Mouse (Mus musculus): ENCODE results near the gene Ube2d3. TPM values are rescaled to one million over a fixed set of nuclear protein-coding genes. Genes with fewer than 3 reads are reported as not detected.
A peak's percentile ranks its signal among the peaks of the same experiment; 100 is the strongest.
"Not testable (repeated sequence)": the region's sequence is repeated elsewhere in the genome, so short reads cannot be mapped to it uniquely, and the experiment has no call there.

The Ube2d3 gene
- total RNA-seq, 2 experiments from 2014 or later = 231 to 239 TPM

- peak; percentile 61 to 69 for DNase-seq (ENCODE audit: low spot score in 2 of 2)
- intact Hi-C loops (cut with DNase I) = loop anchor here (5.0 kb wide), 1 partner anchor 37 kb away; no protein-coding TSS in a partner anchor
These were observed 47.4 kb downstream of the Ube2d3 start, which contains the start of gene Manba for GRCm38 (mm10) chr3:135485128-135485899. Gene Manba, plus strand, starts transcription at chr3:135485611.

- no peak for DNase-seq (ENCODE audit: low spot score in 2 of 2)
- intact Hi-C loops (cut with DNase I) = loop anchor here (5.0 kb wide), 1 partner anchor 36 kb away; no protein-coding TSS in a partner anchor
These were observed 47.9 kb downstream of the Ube2d3 start for GRCm38 (mm10) chr3:135485900-135486241.

- DNase-seq (ENCODE audit: low spot score in 2 of 2) = no peak
- intact Hi-C loops (cut with DNase I) = loop anchor here (5.0 kb wide), 1 partner anchor 36 kb away; no protein-coding TSS in a partner anchor
These were observed 48.4 kb downstream of the Ube2d3 start for GRCm38 (mm10) chr3:135486351-135486750.

GRCm38 (mm10) chr3:135487803-135488202, 49.9 kb downstream of the Ube2d3 start:
- intact Hi-C loops (cut with DNase I) = loop anchor here (5.0 kb wide), 1 partner anchor 34 kb away; no protein-coding TSS in a partner anchor
- no peak for DNase-seq (ENCODE audit: low spot score in 2 of 2)

- intact Hi-C loops (cut with DNase I) = loop anchor here (5.0 kb wide), 1 partner anchor 32 kb away; no protein-coding TSS in a partner anchor
- DNase-seq (ENCODE audit: low spot score in 2 of 2) = no peak
These were observed 52.0 kb downstream of the Ube2d3 start for GRCm38 (mm10) chr3:135489865-135490520.

GRCm38 (mm10) chr3:135491102-135491501, 53.2 kb downstream of the Ube2d3 start:
- intact Hi-C loops (cut with DNase I) = no loop called here

GRCm38 (mm10) chr3:135493320-135493719, 55.4 kb downstream of the Ube2d3 start:
- DNase-seq (ENCODE audit: low spot score in 2 of 2); intact Hi-C loops (cut with DNase I): not testable (repeated sequence)

More at GRCm38 (mm10) chr3:135491102-135491501, 53.2 kb downstream of the Ube2d3 start:
- DNase-seq (ENCODE audit: low spot score in 2 of 2) = no peak

GRCm38 (mm10) chr3:135497956-135498355, 60.0 kb downstream of the Ube2d3 start:
- intact Hi-C loops (cut with DNase I); DNase-seq (ENCODE audit: low spot score in 2 of 2): not testable (repeated sequence)

- intact Hi-C loops (cut with DNase I) = no loop called here
These were observed 60.9 kb downstream of the Ube2d3 start for GRCm38 (mm10) chr3:135498891-135499290.

GRCm38 (mm10) chr3:135503160-135503559, 65.2 kb downstream of the Ube2d3 start:
- intact Hi-C loops (cut with DNase I) = no loop called here
- DNase-seq (ENCODE audit: low spot score in 2 of 2) = no peak

More at GRCm38 (mm10) chr3:135498891-135499290, 60.9 kb downstream of the Ube2d3 start:
- no peak for DNase-seq (ENCODE audit: low spot score in 2 of 2)

GRCm38 (mm10) chr3:135505369-135505909, 67.5 kb downstream of the Ube2d3 start:
- intact Hi-C loops (cut with DNase I) = loop anchor here (5.0 kb wide), 1 partner anchor 103 kb away; no protein-coding TSS in a partner anchor
- DNase-seq (ENCODE audit: low spot score in 2 of 2) = peak; percentile 17 to 28

GRCm38 (mm10) chr3:135505916-135506482, 68.0 kb downstream of the Ube2d3 start:
- intact Hi-C loops (cut with DNase I) = loop anchor here (5.0 kb wide), 1 partner anchor 104 kb away; no protein-coding TSS in a partner anchor
- DNase-seq (ENCODE audit: low spot score in 2 of 2) = no peak

GRCm38 (mm10) chr3:135507506-135507905, 69.6 kb downstream of the Ube2d3 start:
- DNase-seq (ENCODE audit: low spot score in 2 of 2) = no peak
- intact Hi-C loops (cut with DNase I) = loop anchor here (5.0 kb wide), 1 partner anchor 105 kb away; no protein-coding TSS in a partner anchor

- intact Hi-C loops (cut with DNase I) = loop anchor here (5.0 kb wide), 1 partner anchor 106 kb away; no protein-coding TSS in a partner anchor
- DNase-seq (ENCODE audit: low spot score in 2 of 2) = no peak
These were observed 70.2 kb downstream of the Ube2d3 start for GRCm38 (mm10) chr3:135508191-135508590.

- intact Hi-C loops (cut with DNase I) = no loop called here
- no peak for DNase-seq (ENCODE audit: low spot score in 2 of 2)
These were observed 72.4 kb downstream of the Ube2d3 start for GRCm38 (mm10) chr3:135510372-135510771.

GRCm38 (mm10) chr3:135511683-135512082, 73.7 kb downstream of the Ube2d3 start:
- DNase-seq (ENCODE audit: low spot score in 2 of 2) = no peak
- intact Hi-C loops (cut with DNase I) = no loop called here

- peak in 1 of 2 experiments; percentile 17 for DNase-seq (ENCODE audit: low spot score in 2 of 2)
- intact Hi-C loops (cut with DNase I) = no loop called here
These were observed 75.3 kb downstream of the Ube2d3 start for GRCm38 (mm10) chr3:135513270-135513669.

GRCm38 (mm10) chr3:135513800-135514425, 76.0 kb downstream of the Ube2d3 start:
- intact Hi-C loops (cut with DNase I) = no loop called here
- no peak for DNase-seq (ENCODE audit: low spot score in 2 of 2)

- intact Hi-C loops (cut with DNase I) = no loop called here
- no peak for DNase-seq (ENCODE audit: low spot score in 2 of 2)
These were observed 77.3 kb downstream of the Ube2d3 start for GRCm38 (mm10) chr3:135515246-135515645.
